Mouse (Mus musculus): ENCODE results near the gene Ptpn6. TPM values are rescaled to one million over a fixed set of nuclear protein-coding genes. Genes with fewer than 3 reads are reported as not detected.

The Ptpn6 gene
- polyA plus RNA-seq, 1 experiment from 2014 or later: 13.6 TPM

DNA sequence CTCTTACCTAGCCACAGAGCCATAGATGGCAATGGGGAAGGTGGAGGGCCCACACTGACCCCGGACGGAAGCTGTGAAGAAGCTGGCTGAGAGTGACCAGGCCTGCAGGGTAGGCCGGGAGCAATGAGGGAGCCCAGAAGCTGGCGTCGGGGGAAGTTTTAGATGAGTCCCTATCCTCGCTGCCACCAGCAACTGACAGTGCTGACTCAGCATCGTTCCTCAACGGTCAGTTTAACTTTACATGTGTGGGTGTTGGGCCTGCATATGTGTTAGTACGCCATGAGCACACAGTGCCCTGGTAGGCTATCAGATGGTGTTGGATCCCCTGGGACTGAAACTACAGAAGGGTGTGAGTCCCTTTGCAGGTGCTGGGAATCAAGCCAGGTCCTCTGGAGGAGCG is 14.0 kb downstream of the Ptpn6 start:
- ATAC-seq (replicated peaks; ENCODE audit: low FRiP score, low read depth) (no peak), DNase-seq (ENCODE audit: low spot score) (no peak)
- 85% methylated on average over 10 of the region's 10 CpGs for WGBS
- no peak overlapping the region for H3K4me2 ChIP-seq (ENCODE audit: low read length)
- H3K4me3 ChIP-seq (replicated peaks; ENCODE audit: low read depth, low read length): no peak overlapping the region
- H3K9me3 ChIP-seq (replicated peaks; ENCODE audit: low read length): no peaks in the 10 kb centered on the region
- 0 out of 2 replicates have a peak overlapping the region, but pooled peaks have one; percentile 4 for H3K9ac ChIP-seq (ENCODE audit: low read depth, low read length)
- no peaks in the 10 kb centered on the region for H3K27me3 ChIP-seq (ENCODE audit: insufficient read depth, low read length)
- no peaks in the 10 kb centered on the region for H3K4me1 ChIP-seq (replicated peaks; ENCODE audit: insufficient read depth, low read length)
- TF ChIP-seq CTCF (IDR thresholded peaks at IDR 0.05; ENCODE audit: low read depth): no peak
- H3K27ac ChIP-seq: no peak overlapping the region
- no peaks in the 10 kb centered on the region for H3K36me3 ChIP-seq (ENCODE audit: insufficient read depth, low read length)

DNA sequence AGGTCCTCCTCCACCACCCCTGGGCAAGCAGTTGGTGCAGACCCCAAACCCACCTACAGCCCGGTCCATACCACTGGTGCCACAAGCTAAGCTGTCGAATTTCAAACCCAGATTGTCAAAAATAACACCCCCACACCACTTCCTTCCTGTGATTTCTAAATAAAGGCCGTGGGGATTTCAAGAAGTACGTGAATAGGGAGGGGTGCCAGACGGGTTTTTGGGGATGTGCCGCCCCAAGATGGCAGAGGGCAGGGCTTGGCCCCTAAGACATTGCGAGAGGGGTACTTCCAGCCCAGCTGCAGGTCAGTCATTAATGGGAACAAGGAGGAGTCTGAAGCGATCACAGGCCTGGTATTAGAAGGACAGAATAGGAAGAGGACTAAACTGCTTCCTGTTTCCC is 15.0 kb downstream of the Ptpn6 start:
- Histone ChIP-seq H3K9ac (ENCODE audit: low read depth, low read length) (no peak overlapping the region), H3K4me2 (ENCODE audit: low read length) (no peak overlapping the region), H3K4me3 (replicated peaks; ENCODE audit: low read depth, low read length) (no peak overlapping the region), H3K27me3 (ENCODE audit: insufficient read depth, low read length) (no peaks in the 10 kb centered on the region), H3K4me1 (replicated peaks; ENCODE audit: insufficient read depth, low read length) (no peaks in the 10 kb centered on the region), H3K9me3 (replicated peaks; ENCODE audit: low read length) (no peaks in the 10 kb centered on the region), H3K36me3 (ENCODE audit: insufficient read depth, low read length) (no peaks in the 10 kb centered on the region), H3K27ac (no peak overlapping the region)
- 67% methylated on average over 8 of the region's 8 CpGs for WGBS
- no peak for DNase-seq (ENCODE audit: low spot score)
- TF ChIP-seq CTCF (IDR thresholded peaks at IDR 0.05; ENCODE audit: low read depth): no peak
- no peak for ATAC-seq (replicated peaks; ENCODE audit: low FRiP score, low read depth)

DNA sequence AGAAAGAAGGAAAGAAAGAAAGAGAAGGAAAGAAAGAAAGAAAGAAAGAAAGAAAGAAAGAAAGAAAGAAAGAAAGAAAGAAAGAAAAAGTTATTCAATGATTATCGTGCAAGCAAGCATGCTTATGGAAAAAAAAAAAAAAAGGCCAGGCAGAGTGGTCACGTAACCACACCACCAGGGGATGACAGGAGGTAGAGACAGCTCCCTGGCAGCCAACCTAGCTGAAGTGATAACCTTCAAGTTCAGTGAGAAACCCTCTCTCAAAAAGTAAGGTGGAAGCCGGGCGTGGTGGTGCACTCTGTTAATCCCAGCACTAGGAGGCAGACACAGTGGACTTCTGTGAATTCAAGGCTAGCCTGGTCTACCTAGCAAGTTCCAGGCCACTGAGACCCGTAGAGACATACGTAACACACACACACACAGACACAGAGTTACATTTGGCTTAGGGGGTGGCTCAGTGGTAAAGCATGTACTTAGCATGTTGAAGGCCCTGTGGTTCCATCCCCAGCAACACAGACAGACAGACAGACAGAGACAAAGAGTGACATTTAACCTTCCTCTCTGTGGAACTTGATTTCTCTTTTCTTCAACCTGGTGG is 15.5 kb downstream of the Ptpn6 start:
- ATAC-seq (replicated peaks; ENCODE audit: low FRiP score, low read depth) (no peak), DNase-seq (ENCODE audit: low spot score) (no peak)
- H3K4me3 ChIP-seq (replicated peaks; ENCODE audit: low read depth, low read length): no peak overlapping the region
- H3K27ac ChIP-seq: no peak overlapping the region
- H3K36me3 ChIP-seq (ENCODE audit: insufficient read depth, low read length): no peaks in the 10 kb centered on the region
- H3K27me3 ChIP-seq (ENCODE audit: insufficient read depth, low read length): no peaks in the 10 kb centered on the region
- H3K4me1 ChIP-seq (replicated peaks; ENCODE audit: insufficient read depth, low read length): no peaks in the 10 kb centered on the region
- 91% methylated on average over 6 of the region's 6 CpGs for WGBS
- no peak for TF ChIP-seq CTCF (IDR thresholded peaks at IDR 0.05; ENCODE audit: low read depth)
- no peak overlapping the region for H3K9ac ChIP-seq (ENCODE audit: low read depth, low read length)
- no peak overlapping the region for H3K4me2 ChIP-seq (ENCODE audit: low read length)
- H3K9me3 ChIP-seq (replicated peaks; ENCODE audit: low read length): no peaks in the 10 kb centered on the region

DNA sequence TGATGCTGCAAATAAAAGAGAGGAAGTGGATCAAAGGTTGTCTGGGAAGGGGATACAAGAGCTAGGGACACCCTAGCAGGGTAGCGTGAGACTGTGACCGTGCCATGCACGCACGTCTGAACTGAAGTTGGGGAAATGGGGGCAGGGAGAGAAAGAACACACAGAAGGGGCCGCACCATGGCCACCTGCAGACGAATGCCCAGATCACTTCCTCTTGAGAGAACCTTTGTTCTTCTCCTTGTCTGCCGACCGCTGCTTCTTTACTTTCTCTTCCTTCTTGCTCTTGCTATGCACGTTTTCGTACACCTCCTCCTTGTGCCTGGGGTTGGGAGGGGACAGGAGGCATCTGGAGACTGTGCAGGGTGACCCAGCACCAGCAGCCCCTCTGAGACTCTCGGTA is 17.6 kb downstream of the Ptpn6 start:
- peaks cover 12% of the 10 kb centered on the region; the same call in 1 of the 2 replicates for H3K36me3 ChIP-seq (ENCODE audit: insufficient read depth, low read length)
- H3K4me1 ChIP-seq (replicated peaks; ENCODE audit: insufficient read depth, low read length): no peaks in the 10 kb centered on the region
- TF ChIP-seq CTCF (IDR thresholded peaks at IDR 0.05; ENCODE audit: low read depth): no peak
- no peak overlapping the region for H3K9ac ChIP-seq (ENCODE audit: low read depth, low read length)
- H3K27me3 ChIP-seq (ENCODE audit: insufficient read depth, low read length): no peaks in the 10 kb centered on the region
- no peak overlapping the region for H3K4me3 ChIP-seq (replicated peaks; ENCODE audit: low read depth, low read length)
- peak overlapping the region; percentile 38 for H3K4me2 ChIP-seq (ENCODE audit: low read length)
- no peak overlapping the region for H3K27ac ChIP-seq
- DNase-seq (ENCODE audit: low spot score) (no peak), ATAC-seq (replicated peaks; ENCODE audit: low FRiP score, low read depth) (no peak)
- no peaks in the 10 kb centered on the region for H3K9me3 ChIP-seq (replicated peaks; ENCODE audit: low read length)
- 65% methylated on average over 11 of the region's 11 CpGs for WGBS

DNA sequence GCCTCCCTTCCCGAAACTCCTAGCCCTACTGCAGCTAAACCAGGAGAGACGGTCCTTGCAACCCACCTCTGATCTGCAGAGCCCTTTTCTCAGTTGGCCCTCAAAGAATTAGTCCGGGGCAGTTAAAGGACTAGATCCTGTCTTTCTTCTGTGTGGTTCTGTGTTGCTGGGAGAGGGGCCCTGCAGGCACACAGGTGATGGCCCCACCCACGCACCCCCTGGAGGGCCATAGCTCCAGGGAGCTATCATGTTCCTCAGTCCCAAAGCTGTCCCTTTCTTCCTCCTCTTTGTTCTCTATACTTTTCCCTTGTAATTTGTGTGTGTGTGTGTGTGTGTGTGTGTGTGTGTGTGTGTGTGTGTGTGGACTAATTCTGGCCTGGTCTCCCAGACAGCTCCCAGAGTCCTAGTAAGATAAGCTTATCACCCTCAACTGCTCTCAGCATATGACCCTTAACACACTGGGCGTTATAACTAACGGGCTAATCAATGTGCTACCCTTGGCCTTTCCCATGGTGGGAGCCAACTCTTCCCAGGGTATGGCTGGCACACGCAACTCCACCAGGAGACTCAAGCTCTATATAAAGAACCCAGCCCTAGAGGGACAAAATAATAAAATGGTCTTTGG is 19.0 kb downstream of the Ptpn6 start:
- Histone ChIP-seq H3K4me3 (replicated peaks; ENCODE audit: low read depth, low read length) (peak overlapping the region; percentile 24; the same call in 1 of the 2 replicates), H3K9me3 (replicated peaks; ENCODE audit: low read length) (no peaks in the 10 kb centered on the region), H3K27me3 (ENCODE audit: insufficient read depth, low read length) (no peaks in the 10 kb centered on the region), H3K27ac (peak overlapping the region; percentile 75), H3K4me2 (ENCODE audit: low read length) (peak overlapping the region; percentile 38), H3K4me1 (replicated peaks; ENCODE audit: insufficient read depth, low read length) (no peaks in the 10 kb centered on the region), H3K36me3 (ENCODE audit: insufficient read depth, low read length) (peaks cover 21% of the 10 kb centered on the region), H3K9ac (ENCODE audit: low read depth, low read length) (peak overlapping the region; percentile 58)
- ATAC-seq (replicated peaks; ENCODE audit: low FRiP score, low read depth) (no peak), DNase-seq (ENCODE audit: low spot score) (no peak)
- TF ChIP-seq CTCF (IDR thresholded peaks at IDR 0.05; ENCODE audit: low read depth): no peak
- WGBS: 66% methylated on average over 7 of the region's 7 CpGs

DNA sequence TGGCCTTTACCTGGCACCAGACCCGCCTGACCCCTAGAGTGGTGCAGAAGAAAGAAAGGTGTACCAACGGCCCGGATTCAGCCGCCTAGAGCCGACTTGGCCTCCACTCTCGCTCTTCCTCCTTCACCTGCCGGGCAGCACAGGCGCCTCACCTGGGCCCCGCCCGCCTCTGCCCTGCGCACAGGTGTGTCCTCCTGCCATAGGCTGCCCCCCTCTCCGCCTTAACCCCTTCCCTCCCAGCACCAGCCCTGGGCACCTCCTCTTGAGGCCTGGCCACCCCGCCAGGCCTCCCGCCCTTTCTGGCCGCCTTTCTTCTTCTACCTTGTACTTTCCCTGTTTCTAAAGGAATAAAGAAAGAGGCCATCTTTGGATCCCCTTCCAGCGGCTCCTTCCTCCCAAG is 19.8 kb downstream of the Ptpn6 start:
- H3K9me3 ChIP-seq (replicated peaks; ENCODE audit: low read length): no peaks in the 10 kb centered on the region
- peak overlapping the region; percentile 30 for H3K4me3 ChIP-seq (replicated peaks; ENCODE audit: low read depth, low read length)
- H3K36me3 ChIP-seq (ENCODE audit: insufficient read depth, low read length): peaks cover 21% of the 10 kb centered on the region
- H3K27me3 ChIP-seq (ENCODE audit: insufficient read depth, low read length): no peaks in the 10 kb centered on the region
- ATAC-seq (replicated peaks; ENCODE audit: low FRiP score, low read depth): peak; percentile 67
- H3K4me1 ChIP-seq (replicated peaks; ENCODE audit: insufficient read depth, low read length): 0 out of 2 replicates have a peak, but pooled peaks cover 4% of the 10 kb centered on the region
- H3K27ac ChIP-seq: peak overlapping the region; percentile 75
- H3K4me2 ChIP-seq (ENCODE audit: low read length): peak overlapping the region; percentile 38
- 68% methylated on average over 15 of the region's 16 CpGs for WGBS
- peak; percentile 39 for DNase-seq (ENCODE audit: low spot score)
- no peak for TF ChIP-seq CTCF (IDR thresholded peaks at IDR 0.05; ENCODE audit: low read depth)
- peak overlapping the region; percentile 58 for H3K9ac ChIP-seq (ENCODE audit: low read depth, low read length)
